Mouse (Mus musculus): Measurements from ENCODE around the gene 9030025P20Rik. TPM values are rescaled to one million over a fixed set of nuclear protein-coding genes. Genes with fewer than 3 reads are reported as not detected.
"Not testable (repeated sequence)": the region's sequence is repeated elsewhere in the genome, so short reads cannot be mapped to it uniquely, and the experiment has no call there.

9030025P20Rik gene
- polyA plus RNA-seq (2012; ENCODE audit: insufficient read depth, low replicate concordance), result 1.2 and 2.3 TPM in 2 replicates

- H3K9me3 ChIP-seq; H3K4me1 ChIP-seq; H3K27me3 ChIP-seq (replicated peaks); H3K36me3 ChIP-seq (replicated peaks; ENCODE audit: low read length); H3K4me3 ChIP-seq (replicated peaks): not testable (repeated sequence)
Observed at GRCm38 (mm10) chr17:14978362-14979038, at the start of gene 9030025P20Rik, which contains the start of gene Gm3417. Gene 9030025P20Rik, plus strand, starts transcription at chr17:14978468. Gene Gm3417, minus strand, starts transcription at chr17:14978790.

GRCm38 (mm10) chr17:14928631-14929030 lies 49.6 kb upstream of the 9030025P20Rik start:
- H3K9me3 ChIP-seq, result peaks cover 15% of the 10 kb centered on the region
- H3K27me3 ChIP-seq (replicated peaks), result peaks cover 5% of the 10 kb centered on the region
- no peak for TF ChIP-seq FLI1 (IDR thresholded peaks at IDR 0.05; ENCODE audit: low read length)
- no peak for TF ChIP-seq GATA1 (IDR thresholded peaks at IDR 0.05; ENCODE audit: borderline replicate concordance, low read length)
- H3K4me3 ChIP-seq (replicated peaks), result no peak overlapping the region
- peaks cover 12% of the 10 kb centered on the region for H3K4me1 ChIP-seq
- H3K36me3 ChIP-seq (replicated peaks; ENCODE audit: low read length), result no peaks in the 10 kb centered on the region

- peaks cover 1% of the 10 kb centered on the region for H3K27me3 ChIP-seq (replicated peaks)
- TF ChIP-seq GATA1 (IDR thresholded peaks at IDR 0.05; ENCODE audit: borderline replicate concordance, low read length) (no peak), FLI1 (IDR thresholded peaks at IDR 0.05; ENCODE audit: low read length) (no peak)
- peaks cover 12% of the 10 kb centered on the region for H3K4me1 ChIP-seq
- H3K4me3 ChIP-seq (replicated peaks), result peak overlapping the region; percentile 59
- peaks cover 15% of the 10 kb centered on the region for H3K9me3 ChIP-seq
- H3K36me3 ChIP-seq (replicated peaks; ENCODE audit: low read length), result no peaks in the 10 kb centered on the region
Observed at GRCm38 (mm10) chr17:14930697-14931096, 47.6 kb upstream of the 9030025P20Rik start.

- peaks cover 12% of the 10 kb centered on the region for H3K4me1 ChIP-seq
- H3K27me3 ChIP-seq (replicated peaks), result peaks cover 1% of the 10 kb centered on the region
- H3K36me3 ChIP-seq (replicated peaks; ENCODE audit: low read length), result no peaks in the 10 kb centered on the region
- TF ChIP-seq GATA1 (IDR thresholded peaks at IDR 0.05; ENCODE audit: borderline replicate concordance, low read length), result no peak
- TF ChIP-seq FLI1 (IDR thresholded peaks at IDR 0.05; ENCODE audit: low read length), result no peak
- no peak overlapping the region for H3K4me3 ChIP-seq (replicated peaks)
- peaks cover 15% of the 10 kb centered on the region for H3K9me3 ChIP-seq
Observed at GRCm38 (mm10) chr17:14931469-14931868, 46.8 kb upstream of the 9030025P20Rik start.

- H3K36me3 ChIP-seq (replicated peaks; ENCODE audit: low read length); H3K4me3 ChIP-seq (replicated peaks); H3K9me3 ChIP-seq; H3K27me3 ChIP-seq (replicated peaks): not testable (repeated sequence)
- peaks cover 13% of the 10 kb centered on the region for H3K4me1 ChIP-seq
Observed at GRCm38 (mm10) chr17:14935280-14935679, 43.0 kb upstream of the 9030025P20Rik start.

GRCm38 (mm10) chr17:14935841-14936605 lies 42.2 kb upstream of the 9030025P20Rik start:
- Histone ChIP-seq H3K4me1 (peaks cover 12% of the 10 kb centered on the region), H3K4me3 (replicated peaks) (no peak overlapping the region), H3K27me3 (replicated peaks) (peaks cover 1% of the 10 kb centered on the region), H3K36me3 (replicated peaks; ENCODE audit: low read length) (no peaks in the 10 kb centered on the region), H3K9me3 (no peaks in the 10 kb centered on the region)
- TF ChIP-seq GATA1 (IDR thresholded peaks at IDR 0.05; ENCODE audit: borderline replicate concordance, low read length) (no peak), FLI1 (IDR thresholded peaks at IDR 0.05; ENCODE audit: low read length) (no peak)

- H3K36me3 ChIP-seq (replicated peaks; ENCODE audit: low read length), result peaks cover 30% of the 10 kb centered on the region
- peaks cover 37% of the 10 kb centered on the region for H3K4me1 ChIP-seq
- not testable (repeated sequence) for H3K9me3 ChIP-seq; H3K27me3 ChIP-seq (replicated peaks)
- peak overlapping the region; percentile 100 for H3K4me3 ChIP-seq (replicated peaks)
Observed at GRCm38 (mm10) chr17:14942181-14942580, 36.1 kb upstream of the 9030025P20Rik start.

GRCm38 (mm10) chr17:14943009-14943728 lies 35.1 kb upstream of the 9030025P20Rik start, which contains the start of the genes Wdr27 and 1600012H06Rik:
Gene Wdr27, minus strand, starts transcription at chr17:14943158.
Gene 1600012H06Rik, plus strand, starts transcription at chr17:14943184.
- Histone ChIP-seq H3K9me3 (no peaks in the 10 kb centered on the region), H3K4me1 (peaks cover 37% of the 10 kb centered on the region), H3K27me3 (replicated peaks) (no peaks in the 10 kb centered on the region), H3K36me3 (replicated peaks; ENCODE audit: low read length) (peaks cover 39% of the 10 kb centered on the region), H3K4me3 (replicated peaks) (peak within 1 kb of the TSS; percentile 100)
- TF ChIP-seq GATA1 (IDR thresholded peaks at IDR 0.05; ENCODE audit: borderline replicate concordance, low read length), result no peak
- TF ChIP-seq FLI1 (IDR thresholded peaks at IDR 0.05; ENCODE audit: low read length), result peak; percentile 100

GRCm38 (mm10) chr17:14943729-14944059 lies 34.6 kb upstream of the 9030025P20Rik start:
- peak overlapping the region; percentile 100 for H3K4me3 ChIP-seq (replicated peaks)
- H3K27me3 ChIP-seq (replicated peaks), result no peaks in the 10 kb centered on the region
- TF ChIP-seq GATA1 (IDR thresholded peaks at IDR 0.05; ENCODE audit: borderline replicate concordance, low read length), result no peak
- peaks cover 37% of the 10 kb centered on the region for H3K4me1 ChIP-seq
- H3K9me3 ChIP-seq, result no peaks in the 10 kb centered on the region
- peaks cover 44% of the 10 kb centered on the region for H3K36me3 ChIP-seq (replicated peaks; ENCODE audit: low read length)

GRCm38 (mm10) chr17:14944551-14944950 lies 33.7 kb upstream of the 9030025P20Rik start:
- peaks cover 37% of the 10 kb centered on the region for H3K4me1 ChIP-seq
- peaks cover 53% of the 10 kb centered on the region for H3K36me3 ChIP-seq (replicated peaks; ENCODE audit: low read length)
- peak overlapping the region; percentile 73 for H3K4me3 ChIP-seq (replicated peaks)
- TF ChIP-seq GATA1 (IDR thresholded peaks at IDR 0.05; ENCODE audit: borderline replicate concordance, low read length) (no peak), FLI1 (IDR thresholded peaks at IDR 0.05; ENCODE audit: low read length) (no peak)
- H3K27me3 ChIP-seq (replicated peaks), result no peaks in the 10 kb centered on the region
- no peaks in the 10 kb centered on the region for H3K9me3 ChIP-seq
